Mouse (Mus musculus): ENCODE measurements around the gene Rnf220. TPM values are rescaled to one million over a fixed set of nuclear protein-coding genes. Genes with fewer than 3 reads are reported as not detected.

Rnf220 gene
- polyA plus RNA-seq, 1 experiment from 2014 or later, result 51.5 TPM

DNA sequence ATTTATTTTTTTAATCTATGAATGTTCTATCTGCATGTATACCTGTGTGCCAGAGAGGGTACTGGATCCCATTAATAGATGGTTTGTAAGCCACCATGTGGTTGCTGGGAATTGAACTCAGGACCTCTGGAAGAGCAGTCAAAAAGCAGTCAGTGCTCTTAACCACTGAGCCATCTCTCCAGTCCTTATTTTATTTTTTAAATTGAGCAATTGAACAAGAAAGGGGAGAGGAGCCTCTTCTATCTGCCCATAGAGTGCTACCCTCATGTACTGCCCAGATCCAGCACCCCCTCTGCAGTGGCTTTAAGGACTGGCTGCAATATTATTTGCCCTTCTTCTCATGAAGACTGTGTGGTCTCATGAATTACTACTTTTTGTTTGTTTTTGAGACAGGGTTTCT, 271.6 kb downstream of the Rnf220 start:
- ATAC-seq (replicated peaks; ENCODE audit: insufficient number of reproducible peaks, low FRiP score, low TSS enrichment, low read depth) (no peak), DNase-seq (ENCODE audit: low spot score) (no peak)
- Histone ChIP-seq H3K9me3 (replicated peaks; ENCODE audit: control insufficient read depth, low read length) (no peaks in the 10 kb centered on the region), H3K27me3 (ENCODE audit: control insufficient read depth, insufficient read depth, low read length) (no peaks in the 10 kb centered on the region), H3K9ac (replicated peaks; ENCODE audit: low read length) (no peak overlapping the region), H3K4me3 (ENCODE audit: low read depth, low read length) (no peak overlapping the region), H3K4me1 (ENCODE audit: control insufficient read depth, insufficient read depth, low read length) (no peaks in the 10 kb centered on the region), H3K4me2 (ENCODE audit: low read depth, low read length) (no peak overlapping the region), H3K36me3 (replicated peaks; ENCODE audit: control insufficient read depth, insufficient read depth, low read depth, low read length) (no peaks in the 10 kb centered on the region), H3K27ac (replicated peaks; ENCODE audit: low read depth, low read length) (no peak overlapping the region)

DNA sequence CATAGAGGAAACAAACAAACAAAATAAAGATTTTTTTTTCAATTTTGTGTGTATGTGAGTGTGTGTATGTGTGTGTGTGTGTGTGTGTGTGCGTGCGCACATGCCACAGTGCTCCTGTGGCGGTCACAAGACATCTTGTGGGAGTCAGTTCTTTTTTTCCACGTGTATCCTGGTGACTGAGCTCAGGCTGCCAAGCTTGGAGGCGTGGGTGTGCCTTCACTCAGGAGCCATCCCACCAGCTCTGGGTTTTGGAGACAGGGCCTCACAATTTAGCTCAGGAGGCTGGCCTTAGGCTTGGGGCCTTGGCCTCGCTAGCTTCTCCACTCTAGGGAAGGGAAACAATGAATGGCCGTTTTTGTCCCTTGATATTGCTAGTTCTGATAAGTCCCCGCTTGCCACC, 272.7 kb downstream of the Rnf220 start:
- Histone ChIP-seq H3K4me3 (ENCODE audit: low read depth, low read length) (no peak overlapping the region), H3K4me2 (ENCODE audit: low read depth, low read length) (no peak overlapping the region), H3K27ac (replicated peaks; ENCODE audit: low read depth, low read length) (no peak overlapping the region), H3K9ac (replicated peaks; ENCODE audit: low read length) (no peak overlapping the region), H3K9me3 (replicated peaks; ENCODE audit: control insufficient read depth, low read length) (no peaks in the 10 kb centered on the region), H3K4me1 (ENCODE audit: control insufficient read depth, insufficient read depth, low read length) (no peaks in the 10 kb centered on the region), H3K36me3 (replicated peaks; ENCODE audit: control insufficient read depth, insufficient read depth, low read depth, low read length) (no peaks in the 10 kb centered on the region), H3K27me3 (ENCODE audit: control insufficient read depth, insufficient read depth, low read length) (no peaks in the 10 kb centered on the region)
- DNase-seq (ENCODE audit: low spot score) (no peak), ATAC-seq (replicated peaks; ENCODE audit: insufficient number of reproducible peaks, low FRiP score, low TSS enrichment, low read depth) (no peak)
- 75% methylated on average over 8 of the region's 8 CpGs for WGBS

DNA sequence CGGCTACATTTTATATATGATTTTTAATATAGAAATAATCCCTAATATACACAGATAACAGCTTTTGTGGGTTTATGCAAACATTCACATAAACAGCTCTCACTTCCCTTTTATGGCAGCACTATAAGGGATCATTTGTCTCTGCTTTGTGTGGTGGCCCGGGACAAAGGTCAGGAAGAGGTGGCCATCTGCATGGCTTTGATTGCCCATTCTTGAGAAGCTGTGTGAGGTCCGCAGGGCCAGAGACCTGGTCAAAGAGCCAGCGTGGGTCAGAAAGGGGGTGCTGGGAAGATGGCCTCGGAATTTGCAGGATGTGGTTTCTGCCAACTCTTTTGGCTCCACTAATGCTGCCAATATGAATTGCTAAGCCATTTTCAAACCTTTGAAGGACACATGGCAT, 273.9 kb downstream of the Rnf220 start:
- no peaks in the 10 kb centered on the region for H3K36me3 ChIP-seq (replicated peaks; ENCODE audit: control insufficient read depth, insufficient read depth, low read depth, low read length)
- no peak overlapping the region for H3K4me3 ChIP-seq (ENCODE audit: low read depth, low read length)
- no peak overlapping the region for H3K4me2 ChIP-seq (ENCODE audit: low read depth, low read length)
- no peak overlapping the region for H3K9ac ChIP-seq (replicated peaks; ENCODE audit: low read length)
- no peak for DNase-seq (ENCODE audit: low spot score)
- no peak overlapping the region for H3K27ac ChIP-seq (replicated peaks; ENCODE audit: low read depth, low read length)
- H3K9me3 ChIP-seq (replicated peaks; ENCODE audit: control insufficient read depth, low read length), result no peaks in the 10 kb centered on the region
- no peaks in the 10 kb centered on the region for H3K4me1 ChIP-seq (ENCODE audit: control insufficient read depth, insufficient read depth, low read length)
- ATAC-seq (replicated peaks; ENCODE audit: insufficient number of reproducible peaks, low FRiP score, low TSS enrichment, low read depth), result no peak
- H3K27me3 ChIP-seq (ENCODE audit: control insufficient read depth, insufficient read depth, low read length), result no peaks in the 10 kb centered on the region
- WGBS, result 52% methylated on average over 5 of the region's 5 CpGs

DNA sequence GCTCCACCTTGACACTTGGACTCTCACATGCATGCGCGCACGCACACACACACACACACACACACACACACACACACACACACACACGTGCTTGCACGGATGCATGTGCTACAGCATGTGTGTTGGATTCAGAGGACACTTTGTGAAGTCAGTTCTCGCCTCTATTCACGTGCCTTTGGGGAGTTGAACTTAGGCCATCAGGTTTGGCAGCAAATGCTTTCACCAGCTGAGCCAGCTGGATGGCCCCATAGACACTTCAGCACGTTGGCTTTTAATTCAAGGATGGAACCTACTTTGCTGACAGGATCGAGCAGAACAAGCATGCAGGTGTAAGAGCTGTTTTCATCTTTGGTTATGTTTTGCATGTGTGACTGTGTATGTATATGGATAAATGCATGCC, 275.0 kb downstream of the Rnf220 start:
- ATAC-seq (replicated peaks; ENCODE audit: insufficient number of reproducible peaks, low FRiP score, low TSS enrichment, low read depth), result no peak

More for the DNA sequence above, 275.0 kb downstream of the Rnf220 start:
- WGBS, result 83% methylated on average over 9 of the region's 9 CpGs
- no peak overlapping the region for H3K27ac ChIP-seq (replicated peaks; ENCODE audit: low read depth, low read length)
- no peak overlapping the region for H3K9ac ChIP-seq (replicated peaks; ENCODE audit: low read length)
- no peak for DNase-seq (ENCODE audit: low spot score)
- H3K4me2 ChIP-seq (ENCODE audit: low read depth, low read length), result no peak overlapping the region
- H3K9me3 ChIP-seq (replicated peaks; ENCODE audit: control insufficient read depth, low read length), result no peaks in the 10 kb centered on the region
- H3K4me3 ChIP-seq (ENCODE audit: low read depth, low read length), result no peak overlapping the region
- H3K4me1 ChIP-seq (ENCODE audit: control insufficient read depth, insufficient read depth, low read length), result no peaks in the 10 kb centered on the region
- no peaks in the 10 kb centered on the region for H3K36me3 ChIP-seq (replicated peaks; ENCODE audit: control insufficient read depth, insufficient read depth, low read depth, low read length)
- H3K27me3 ChIP-seq (ENCODE audit: control insufficient read depth, insufficient read depth, low read length), result no peaks in the 10 kb centered on the region

Other genes with a start within 250 kb of the Rnf220 start
- gene Tmem53, start 245.1 kb downstream of the Rnf220 start, polyA plus RNA-seq (2014; fragmentation: Nextera tagmentation; extraction: Ambion mirVana), result 9.3 and 10.6 TPM in 2 replicates
- gene Armh1, start 244.9 kb downstream of the Rnf220 start, polyA plus RNA-seq (2014; fragmentation: Nextera tagmentation; extraction: Ambion mirVana), result 0.17 TPM in 1 of 2 replicates, not detected in the other
- 112 and 142 TPM in 2 replicates for gene Eri3, start 53.3 kb upstream of the Rnf220 start, polyA plus RNA-seq (2014; fragmentation: Nextera tagmentation; extraction: Ambion mirVana)
- 89.6 and 89.9 TPM in 2 replicates for gene Dmap1, start 185.2 kb upstream of the Rnf220 start, polyA plus RNA-seq (2014; fragmentation: Nextera tagmentation; extraction: Ambion mirVana)
- gene Gm12845, start 227.4 kb upstream of the Rnf220 start, polyA plus RNA-seq (2014; fragmentation: Nextera tagmentation; extraction: Ambion mirVana), result not detected in 2 replicates